Mouse (Mus musculus) liver, postnatal 0 days (tissue): ENCODE measurements around the gene Aamp. TPM values are rescaled to one million over a fixed set of nuclear protein-coding genes. Genes with fewer than 3 reads are reported as not detected.

Experiments used
- ATAC-seq: fragments of 200-750 bp; cut with Nextera tagmentation; 2 replicates; pipeline ENCODE4 v1.8.0; 2017; ENCODE audit warnings: mild to moderate bottlenecking, moderate library complexity
- DNase-seq: peaks from one replicate; pipeline ENCODE4 v3.0.0-alpha.2; 2016
- H3K27ac ChIP-seq: fragments of 300-500 bp; sonication (generic); 2 replicates; pipeline ENCODE4 v1.5.1; 2014; ENCODE audit warnings: antibody characterized with exemption, moderate library complexity, mild to moderate bottlenecking, low read depth
- H3K27me3 ChIP-seq: fragments of 300-500 bp; sonication (generic); 2 replicates; pipeline ENCODE4 v1.6.1; 2014; ENCODE audit warnings: low read length, control low read depth, mixed read lengths; ENCODE audit not compliant: insufficient read depth
- H3K36me3 ChIP-seq: fragments of 300-500 bp; sonication (generic); replicated peaks from 2 replicates; pipeline ENCODE4 v1.6.1; 2014; ENCODE audit warnings: mild to moderate bottlenecking, control low read depth, low read length, moderate library complexity, mixed read lengths; ENCODE audit not compliant: insufficient read depth
- H3K4me1 ChIP-seq: fragments of 300-500 bp; sonication (generic); 2 replicates; pipeline ENCODE4 v1.6.1; 2014; ENCODE audit warnings: antibody characterized with exemption, mild to moderate bottlenecking, control low read depth; ENCODE audit not compliant: insufficient read depth
- H3K4me2 ChIP-seq: fragments of 300-500 bp; sonication (generic); 2 replicates; pipeline ENCODE4 v1.6.1; 2014; ENCODE audit warnings: low read depth, mild to moderate bottlenecking, low read length, moderate library complexity, mixed read lengths
- H3K4me3 ChIP-seq: fragments of 300-500 bp; sonication (generic); 2 replicates; pipeline ENCODE4 v1.5.1; 2014; ENCODE audit warnings: low read depth, low read length
- H3K9ac ChIP-seq: fragments of 300-500 bp; sonication (generic); replicated peaks from 2 replicates; pipeline ENCODE4 v1.6.1; 2014; ENCODE audit warnings: mild to moderate bottlenecking, moderate library complexity
- H3K9me3 ChIP-seq: fragments of 300-500 bp; sonication (generic); 2 replicates; pipeline ENCODE4 v1.6.1; 2016; ENCODE audit warnings: mild to moderate bottlenecking, control low read depth, low read length, mixed read lengths
- CTCF ChIP-seq: sonication (generic); IDR thresholded peaks from 2 replicates; pipeline ENCODE4 v1.5.1; 2016; ENCODE audit warnings: antibody characterized with exemption, low read depth
- EP300 ChIP-seq: IDR thresholded peaks from 2 replicates; pipeline ENCODE4 v1.6.1; 2016; ENCODE audit warnings: antibody characterized with exemption, low read depth, mild to moderate bottlenecking
- WGBS: fragments of 180-500 bp; shearing (Covaris S2); extraction: QIAGEN DNeasy Blood & Tissue Kit; methylation state at CpG from one replicate; pipeline ENCODE4 v1.1.7; 2014; ENCODE audit not compliant: insufficient replicate concordance; 5-methylcytosine and 5-hydroxymethylcytosine counted together
- polyA plus RNA-seq: library from polyadenylated mRNA; unstranded; fragments of >200 nt; fragmentation: Nextera tagmentation; extraction: Ambion mirVana; gene quantifications from 2 replicates; pipeline ENCODE4 v1.2.1, GENCODE M21; 2015

Gene Aamp
- polyA plus RNA-seq, 1 experiment from 2014 or later = 109 TPM

DNA sequence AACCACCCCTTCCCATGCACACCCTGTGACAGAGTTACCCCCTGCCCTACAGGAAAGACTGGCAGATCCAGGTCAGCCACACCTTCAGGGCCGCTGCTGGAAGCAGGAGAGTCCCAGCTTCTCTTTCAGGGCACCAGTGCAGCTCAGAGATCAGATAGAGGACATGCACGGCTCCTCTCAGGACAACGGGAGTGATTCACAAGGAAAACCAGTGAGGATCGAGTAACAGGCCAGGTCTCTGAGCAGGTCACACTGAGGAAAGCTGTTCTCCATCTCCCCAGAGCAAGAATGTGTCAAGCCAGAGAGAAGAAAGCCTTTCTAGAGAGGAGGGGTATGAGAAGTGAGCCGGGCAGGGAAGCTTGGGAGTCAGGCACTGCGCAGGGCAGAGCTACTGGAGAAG lies 11.9 kb upstream of the Aamp start:
- peak overlapping the region; percentile 96 for H3K27ac ChIP-seq

DNA sequence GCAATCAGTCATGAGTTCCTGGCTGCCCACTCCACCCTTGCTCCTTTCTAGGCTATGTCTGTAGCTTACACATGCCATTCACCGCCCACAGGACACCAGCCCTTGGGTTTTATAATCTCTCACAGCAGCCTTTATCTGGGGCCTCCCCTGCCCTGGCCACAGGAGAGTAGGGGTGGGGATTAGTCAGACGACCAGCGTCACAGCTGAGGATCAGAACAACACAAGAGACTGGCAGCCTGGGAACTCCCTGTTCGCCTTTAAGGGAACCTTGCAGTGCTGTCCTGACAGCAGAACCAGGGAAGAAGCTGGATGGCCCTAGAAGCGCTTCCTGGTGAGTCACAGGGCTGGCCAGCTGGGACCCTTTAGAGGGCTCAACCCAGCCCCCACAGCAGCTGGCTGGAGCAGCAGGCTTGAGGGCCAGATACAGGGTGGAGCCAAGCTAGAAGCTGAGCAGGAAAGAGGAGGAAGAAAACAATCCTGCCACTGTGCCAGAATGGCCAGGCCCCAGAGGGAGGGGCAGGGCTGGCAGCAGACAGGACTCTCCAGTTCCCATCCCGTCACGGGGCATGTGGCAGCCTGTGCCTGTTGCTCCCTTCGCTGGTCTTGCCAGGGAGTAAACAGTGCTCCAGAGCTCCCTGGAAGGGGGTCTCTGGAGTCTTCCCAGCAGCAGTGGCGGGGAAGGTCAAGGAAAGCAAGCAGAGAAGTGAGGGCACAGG lies 11.1 kb upstream of the Aamp start:
- no peaks in the 10 kb centered on the region for H3K27me3 ChIP-seq
- H3K4me2 ChIP-seq = peak overlapping the region; percentile 74
- H3K27ac ChIP-seq = peak overlapping the region; percentile 96
- DNase-seq (peak; percentile 70), ATAC-seq (peak; percentile 95)
- H3K9me3 ChIP-seq = no peaks in the 10 kb centered on the region
- peak overlapping the region; percentile 40 for H3K4me3 ChIP-seq
- H3K4me1 ChIP-seq = peaks cover 41% of the 10 kb centered on the region
- TF ChIP-seq EP300 = peak; percentile 56; the same call in 1 of the 2 replicates
- no peak for TF ChIP-seq CTCF
- WGBS = 29% methylated on average over 9 of the region's 9 CpGs
- H3K9ac ChIP-seq = peak overlapping the region; percentile 72
- peaks cover 24% of the 10 kb centered on the region for H3K36me3 ChIP-seq

More for the DNA sequence above, 11.9 kb upstream of the Aamp start:
- Histone ChIP-seq H3K9me3 (no peaks in the 10 kb centered on the region), H3K9ac (peak overlapping the region; percentile 72), H3K27me3 (no peaks in the 10 kb centered on the region), H3K4me1 (peaks cover 47% of the 10 kb centered on the region), H3K4me2 (peak overlapping the region; percentile 74), H3K4me3 (peak overlapping the region; percentile 40), H3K36me3 (peaks cover 21% of the 10 kb centered on the region)
- WGBS = 60% methylated on average over 6 of the region's 6 CpGs
- ATAC-seq (no peak), DNase-seq (no peak)
- TF ChIP-seq CTCF (no peak), EP300 (no peak)

DNA sequence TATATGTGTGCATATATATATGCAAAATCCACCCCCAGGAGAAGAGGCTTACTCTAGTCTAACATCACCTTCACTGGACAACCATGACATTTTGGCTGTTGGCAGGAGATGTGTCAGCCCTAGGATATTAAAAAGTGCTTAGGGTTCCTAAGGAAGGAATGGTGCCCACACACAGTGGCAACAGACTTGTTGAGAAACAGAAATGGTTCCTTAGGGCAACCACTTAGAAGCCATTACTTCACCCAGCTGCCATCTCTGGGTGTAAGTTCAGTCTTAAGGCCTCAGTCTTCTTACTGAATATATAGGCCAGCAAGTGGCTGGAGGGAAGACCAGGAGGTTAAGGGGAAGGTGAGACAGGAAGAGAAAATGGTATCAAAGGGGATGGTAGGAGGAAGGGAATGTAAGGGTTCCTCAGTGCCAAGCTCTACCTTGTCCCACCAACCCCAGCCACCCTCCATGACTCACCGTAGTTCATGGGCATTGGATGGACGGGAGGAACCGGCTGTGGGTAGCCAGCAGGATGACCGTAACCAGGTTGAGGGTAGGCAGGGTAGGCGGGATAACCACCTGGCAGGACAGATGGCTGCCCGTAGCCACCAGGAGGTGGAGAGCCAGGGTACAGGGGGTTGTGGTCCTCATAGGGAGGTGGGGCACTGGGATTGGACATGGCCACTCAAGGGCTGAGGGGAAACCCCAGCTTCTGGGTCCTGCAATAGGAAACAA lies 10.4 kb upstream of the Aamp start:
- 0 out of 2 replicates have a peak overlapping the region, but pooled peaks have one; percentile 40 for H3K4me3 ChIP-seq
- peaks cover 41% of the 10 kb centered on the region for H3K4me1 ChIP-seq
- WGBS = 65% methylated on average over 6 of the region's 6 CpGs
- H3K9me3 ChIP-seq = no peaks in the 10 kb centered on the region
- H3K36me3 ChIP-seq = peaks cover 24% of the 10 kb centered on the region
- ATAC-seq (no peak; the same call in 1 of the 2 replicates), DNase-seq (no peak)
- H3K4me2 ChIP-seq = peak overlapping the region; percentile 74
- H3K27ac ChIP-seq = peak overlapping the region; percentile 96
- H3K27me3 ChIP-seq = no peaks in the 10 kb centered on the region
- no peak for TF ChIP-seq EP300
- 0 out of 2 replicates have a peak, but pooled peaks have one; percentile 2 for TF ChIP-seq CTCF
- peak overlapping the region; percentile 72 for H3K9ac ChIP-seq

DNA sequence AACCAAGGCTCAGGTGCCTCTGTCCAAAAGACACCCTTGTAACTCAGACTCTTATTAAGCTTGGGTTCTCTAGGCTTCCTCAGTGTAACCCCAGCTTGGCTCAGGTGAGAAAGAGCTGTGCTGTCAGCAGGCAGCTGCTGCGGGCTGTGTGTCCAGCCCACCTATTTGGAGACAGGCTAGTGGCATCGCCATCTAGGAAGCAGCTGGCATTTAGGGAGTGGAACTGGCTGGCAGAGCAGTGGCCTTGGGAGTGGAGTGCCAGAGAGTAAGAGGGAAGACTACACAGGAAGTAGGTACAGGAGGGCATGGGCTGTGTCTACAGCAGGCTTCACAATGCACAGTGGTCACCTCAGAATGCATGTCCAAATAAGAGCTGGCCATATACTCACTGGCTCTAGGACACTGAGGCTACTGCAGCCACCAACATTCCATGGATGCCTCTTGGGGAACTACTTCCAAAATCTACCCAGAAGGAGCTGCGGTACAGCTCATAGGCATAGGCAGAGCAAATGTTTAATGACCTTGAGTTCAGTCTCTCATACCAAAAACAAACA lies 9.6 kb upstream of the Aamp start:
- Histone ChIP-seq H3K4me2 (no peak overlapping the region), H3K4me3 (no peak overlapping the region), H3K27me3 (no peaks in the 10 kb centered on the region), H3K27ac (no peak overlapping the region; the same call in 1 of the 2 replicates), H3K4me1 (peaks cover 34% of the 10 kb centered on the region), H3K9me3 (no peaks in the 10 kb centered on the region), H3K9ac (no peak overlapping the region), H3K36me3 (peaks cover 24% of the 10 kb centered on the region)
- no peak for TF ChIP-seq CTCF
- no peak for TF ChIP-seq EP300
- ATAC-seq (no peak), DNase-seq (no peak)
- WGBS = 85% methylated on average over 3 of the region's 3 CpGs

DNA sequence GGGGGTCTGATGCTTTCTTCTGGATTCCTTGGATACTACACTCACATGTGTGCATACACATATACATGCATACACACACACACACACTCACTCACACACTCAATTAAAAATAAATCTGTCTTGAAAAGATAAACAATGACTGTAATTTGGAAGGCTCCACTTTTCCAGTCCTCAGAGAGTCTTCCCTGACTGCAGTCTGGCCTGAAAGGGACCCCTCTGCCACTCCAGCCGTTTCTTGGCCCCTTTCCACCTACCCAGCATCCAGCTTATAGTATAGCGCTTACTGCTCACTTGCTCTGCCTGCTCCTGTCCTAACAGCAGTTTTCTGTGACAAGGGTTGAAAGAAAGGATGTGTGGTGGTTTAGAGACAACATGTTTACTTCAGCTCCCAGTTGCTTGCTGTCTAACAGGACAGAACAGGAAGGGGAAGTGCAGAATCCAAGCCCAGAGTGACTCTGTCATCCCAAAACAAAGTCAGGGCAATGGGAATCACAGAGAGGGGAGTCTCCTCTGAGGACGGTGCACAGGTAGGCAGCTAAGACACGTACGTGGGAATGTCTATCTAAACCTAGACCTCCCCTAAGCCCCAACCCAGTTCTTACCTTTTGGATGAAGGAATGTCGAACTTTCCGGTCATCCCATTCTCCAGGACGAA lies 8.9 kb upstream of the Aamp start:
- Histone ChIP-seq H3K36me3 (peaks cover 24% of the 10 kb centered on the region), H3K9ac (no peak overlapping the region), H3K4me2 (no peak overlapping the region), H3K9me3 (no peaks in the 10 kb centered on the region), H3K4me1 (peaks cover 37% of the 10 kb centered on the region), H3K4me3 (no peak overlapping the region), H3K27ac (0 out of 2 replicates have a peak overlapping the region, but pooled peaks have one; percentile 18), H3K27me3 (no peaks in the 10 kb centered on the region)
- TF ChIP-seq CTCF (no peak), EP300 (no peak)
- no peak for ATAC-seq
- 82% methylated on average over 8 of the region's 8 CpGs for WGBS
- no peak for DNase-seq
